Mouse (Mus musculus) thymus, adult 2 months (tissue): ENCODE results near the gene Pdxp. TPM values are rescaled to one million over a fixed set of nuclear protein-coding genes. Genes with fewer than 3 reads are reported as not detected.

ENCODE experiments used
- DNase-seq: peaks from one replicate; pipeline ENCODE4 v3.0.0; 2021
- H3K27ac ChIP-seq: fragments of 200-500 bp; 2 replicates; pipeline ENCODE4 v1.5.1; 2012; ENCODE audit warnings: low read length, control low read depth; ENCODE audit not compliant: control insufficient read depth, insufficient read depth
- H3K27me3 ChIP-seq: fragments of 200-500 bp; 2 replicates; pipeline ENCODE4 v1.6.1; 2012; ENCODE audit warnings: mild to moderate bottlenecking, low read length, moderate library complexity, mixed read lengths; ENCODE audit not compliant: control insufficient read depth, insufficient read depth
- H3K36me3 ChIP-seq: fragments of 200-500 bp; 2 replicates; pipeline ENCODE4 v1.6.1; 2012; ENCODE audit warnings: mild to moderate bottlenecking, low read length, moderate library complexity; ENCODE audit not compliant: control insufficient read depth, insufficient read depth
- H3K4me1 ChIP-seq: fragments of 200-500 bp; replicated peaks from 2 replicates; pipeline ENCODE4 v1.6.1; 2012; ENCODE audit warnings: low read length; ENCODE audit not compliant: control insufficient read depth, insufficient read depth
- H3K4me3 ChIP-seq: fragments of 200-500 bp; 2 replicates; pipeline ENCODE4 v1.5.1; 2012; ENCODE audit warnings: mild to moderate bottlenecking, low read length, control low read depth, moderate library complexity; ENCODE audit not compliant: control insufficient read depth, insufficient read depth
- CTCF ChIP-seq: fragments of 200-500 bp; IDR thresholded peaks from 2 replicates; pipeline ENCODE4 v1.5.1; 2012; ENCODE audit warnings: mild to moderate bottlenecking, control low read depth, low read length, moderate library complexity, borderline replicate concordance; ENCODE audit not compliant: control insufficient read depth, poor library complexity, insufficient read depth; ENCODE audit errors: extremely low read depth
- POLR2A ChIP-seq: fragments of 200-500 bp; IDR thresholded peaks from 2 replicates; pipeline ENCODE4 v1.6.1; 2012; ENCODE audit warnings: mild to moderate bottlenecking, low read length, control low read depth, moderate library complexity; ENCODE audit not compliant: control insufficient read depth, poor library complexity, insufficient read depth; ENCODE audit errors: extremely low read depth
- WGBS: fragments of 180-500 bp; shearing (Covaris S2); methylation state at CpG from one replicate; pipeline ENCODE4 v1.1.7; 2018; 5-methylcytosine and 5-hydroxymethylcytosine counted together
- polyA plus RNA-seq: library from polyadenylated mRNA; depleted of rRNA; stranded (reverse); fragments of >200 nt; gene quantifications from 2 replicates; pipeline ENCODE4 v1.2.3, GENCODE M21; 2012; rRNA removed

The Pdxp gene
- polyA plus RNA-seq, 1 experiment = 72.0 TPM

GRCm38 (mm10) chr15:78959537-78959936 is 45.8 kb downstream of the Pdxp start:
- no peak for DNase-seq
- Histone ChIP-seq H3K27ac (no peak overlapping the region), H3K4me1 (no peaks in the 10 kb centered on the region), H3K27me3 (no peaks in the 10 kb centered on the region), H3K36me3 (no peaks in the 10 kb centered on the region), H3K4me3 (no peak overlapping the region)
- TF ChIP-seq POLR2A (no peak), CTCF (no peak)
- 85% methylated on average over 11 of the region's 11 CpGs for WGBS

- no peak overlapping the region for H3K27ac ChIP-seq
- TF ChIP-seq POLR2A (no peak), CTCF (no peak)
- no peak overlapping the region for H3K4me3 ChIP-seq
- no peaks in the 10 kb centered on the region for H3K27me3 ChIP-seq
- WGBS = 76% methylated on average over 4 of the region's 4 CpGs
- H3K4me1 ChIP-seq = no peaks in the 10 kb centered on the region
- no peak for DNase-seq
- H3K36me3 ChIP-seq = no peaks in the 10 kb centered on the region
These were observed 46.4 kb downstream of the Pdxp start for GRCm38 (mm10) chr15:78960088-78960487.

DNA sequence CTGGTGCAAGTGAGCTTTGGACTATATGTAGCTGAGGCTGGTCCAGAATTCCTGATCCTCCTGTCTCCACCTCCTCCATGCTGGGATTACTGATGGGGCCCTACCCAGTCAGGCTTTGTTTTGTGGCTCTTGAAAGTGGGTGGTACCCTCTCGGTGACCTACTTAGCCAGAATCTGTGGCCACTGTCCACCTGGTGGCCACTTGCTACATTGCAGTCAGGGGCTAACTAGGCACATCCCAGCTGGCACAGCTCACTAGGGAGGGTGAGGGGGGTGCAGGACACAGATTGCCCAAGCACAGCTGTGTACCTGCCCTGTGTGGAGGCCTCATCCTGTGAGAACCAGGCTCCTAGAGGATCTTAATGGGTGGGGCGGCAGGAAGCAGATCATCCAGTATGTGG is 49.2 kb downstream of the Pdxp start:
- H3K27ac ChIP-seq = no peak overlapping the region
- peak; percentile 21 for DNase-seq
- no peak overlapping the region for H3K4me3 ChIP-seq
- TF ChIP-seq CTCF (peak; percentile 47; the same call in 1 of the 2 replicates), POLR2A (no peak)
- H3K4me1 ChIP-seq = no peaks in the 10 kb centered on the region
- WGBS = 36% methylated on average over 2 of the region's 2 CpGs
- H3K27me3 ChIP-seq = no peaks in the 10 kb centered on the region
- H3K36me3 ChIP-seq = no peaks in the 10 kb centered on the region

Other genes with a start within 250 kb of the Pdxp start
- 4.7 and 8.4 TPM in 2 replicates for gene Elfn2, start 195.1 kb upstream of the Pdxp start, polyA plus RNA-seq
- 97.5 and 110 TPM in 2 replicates for gene Mfng, start 140.4 kb upstream of the Pdxp start, polyA plus RNA-seq
- 12.6 and 13.0 TPM in 2 replicates for gene Card10, start 110.9 kb upstream of the Pdxp start, polyA plus RNA-seq
- gene Cdc42ep1, start 71.3 kb upstream of the Pdxp start, polyA plus RNA-seq = 8.1 and 12.5 TPM in 2 replicates
- gene Lgals2, start 58.4 kb upstream of the Pdxp start, polyA plus RNA-seq = 2.9 and 4.8 TPM in 2 replicates
- gene Gga1, start 36.7 kb upstream of the Pdxp start, polyA plus RNA-seq = 137 and 155 TPM in 2 replicates
- gene Gm49510, start 14.3 kb upstream of the Pdxp start, polyA plus RNA-seq = 0.08 and 0.14 TPM in 2 replicates
- 371 and 412 TPM in 2 replicates for gene Sh3bp1, start 14.2 kb upstream of the Pdxp start, polyA plus RNA-seq
- 359 and 428 TPM in 2 replicates for gene Lgals1, start 12.8 kb downstream of the Pdxp start, polyA plus RNA-seq
- gene Nol12, start 21.0 kb downstream of the Pdxp start, polyA plus RNA-seq = 26.8 and 27.9 TPM in 2 replicates
- gene Triobp, start 33.8 kb downstream of the Pdxp start, polyA plus RNA-seq = 52.2 and 70.7 TPM in 2 replicates
- 35.7 and 52.0 TPM in 2 replicates for gene H1f0, start 114.5 kb downstream of the Pdxp start, polyA plus RNA-seq
- gene Galr3, start 128.0 kb downstream of the Pdxp start, polyA plus RNA-seq = 0.71 and 1.6 TPM in 2 replicates
- gene Ankrd54, start 149.0 kb downstream of the Pdxp start, polyA plus RNA-seq = 171 and 181 TPM in 2 replicates
- gene Eif3l, start 161.3 kb downstream of the Pdxp start, polyA plus RNA-seq = 205 and 212 TPM in 2 replicates
- gene Micall1, start 195.0 kb downstream of the Pdxp start, polyA plus RNA-seq = 46.1 and 47.3 TPM in 2 replicates
- gene Polr2f, start 227.1 kb downstream of the Pdxp start, polyA plus RNA-seq = 37.3 and 38.0 TPM in 2 replicates
- 1.3 and 1.8 TPM in 2 replicates for gene 1700088E04Rik, start 227.3 kb downstream of the Pdxp start, polyA plus RNA-seq